Mouse (Mus musculus) left cerebral cortex, adult 11 months (tissue): ENCODE data around the gene Apc2.
A peak's percentile ranks its signal among the peaks of the same experiment; 100 is the strongest.

Experiments used
- DNase-seq: peaks from one replicate; pipeline ENCODE4 v3.0.0; 2022; ENCODE audit warnings: low spot score

The Apc2 gene

DNA sequence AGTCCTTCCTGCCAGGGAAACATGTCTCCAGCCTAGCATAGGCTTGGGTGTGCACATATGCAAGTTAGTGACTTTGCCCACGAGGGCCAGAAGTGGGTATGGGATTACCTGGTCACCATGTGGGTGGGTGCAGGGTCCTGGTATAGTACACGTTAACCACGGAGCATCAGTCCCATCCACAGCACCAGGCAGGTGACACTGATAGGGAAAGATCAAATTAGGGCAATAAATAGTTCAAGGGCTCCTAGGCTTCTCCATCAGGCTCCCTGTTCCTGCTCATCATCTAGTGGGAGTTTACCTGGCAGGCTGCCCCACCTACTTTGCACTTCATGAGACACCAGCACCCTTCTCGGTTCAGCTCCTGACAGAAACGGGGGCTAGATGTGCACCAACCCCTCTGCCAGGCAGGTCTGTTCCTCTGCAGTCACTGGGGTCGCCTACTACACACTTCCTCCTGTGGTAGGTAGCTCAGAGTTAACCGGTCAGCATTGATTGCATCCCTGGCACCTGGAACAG, 931 bp upstream of the Apc2 start:
- DNase-seq = no peak

DNA sequence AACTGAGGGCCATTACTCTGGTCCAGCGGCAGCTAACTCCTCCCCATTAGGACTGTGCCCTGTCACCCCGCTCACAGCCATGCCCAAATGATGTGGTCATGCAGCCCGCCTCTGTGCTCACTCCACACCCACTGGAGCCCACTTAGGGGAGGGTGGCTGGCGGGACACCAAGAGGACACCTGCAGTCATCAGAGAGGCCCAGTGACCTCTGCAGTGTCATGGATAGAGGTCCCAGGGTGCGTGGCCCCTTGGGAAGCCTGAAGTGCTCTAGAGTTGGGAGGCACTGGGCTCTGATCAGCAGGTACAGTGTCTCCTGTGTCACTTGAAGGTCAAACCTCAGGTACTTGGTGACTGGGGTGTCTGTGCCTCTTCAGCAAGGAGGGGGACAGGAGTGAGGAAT, 1.0 kb downstream of the Apc2 start:
- DNase-seq = no peak

DNA sequence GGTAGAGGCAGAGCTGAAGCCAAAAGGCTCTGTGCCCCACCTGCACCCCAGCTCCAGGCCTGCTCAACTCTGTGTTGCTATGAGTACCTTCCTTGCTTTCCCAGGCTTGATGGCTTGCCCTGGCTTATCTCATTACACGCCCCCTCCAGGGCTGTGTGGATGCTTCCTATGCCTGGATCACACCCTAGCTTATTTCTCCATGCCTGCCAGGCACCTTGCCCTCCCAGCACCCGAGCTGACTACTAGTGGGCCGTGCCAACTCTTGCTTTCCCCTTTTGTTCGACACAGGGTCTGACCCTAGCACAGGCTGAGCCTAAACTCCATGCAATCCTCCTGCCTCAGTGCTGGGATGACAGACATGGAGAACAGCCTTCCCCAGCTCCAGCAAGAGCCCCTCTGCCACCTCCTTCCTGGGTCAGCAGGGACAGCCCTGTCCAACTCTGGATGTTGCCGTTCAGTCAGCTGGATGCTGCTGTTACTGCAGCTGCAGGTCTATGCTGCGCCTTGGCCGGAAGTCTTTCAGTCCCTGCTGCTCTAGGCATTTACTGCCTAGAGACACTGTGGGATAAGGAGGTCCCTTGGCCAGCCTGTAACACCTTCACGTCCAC, 1.9 kb downstream of the Apc2 start:
- DNase-seq = no peak

- peak; percentile 80 for DNase-seq
Measured at GRCm38 (mm10) chr10:80298571-80299281, 2.9 kb downstream of the Apc2 start.

- no peak for DNase-seq
Measured at GRCm38 (mm10) chr10:80299301-80299700, 3.5 kb downstream of the Apc2 start.

DNA sequence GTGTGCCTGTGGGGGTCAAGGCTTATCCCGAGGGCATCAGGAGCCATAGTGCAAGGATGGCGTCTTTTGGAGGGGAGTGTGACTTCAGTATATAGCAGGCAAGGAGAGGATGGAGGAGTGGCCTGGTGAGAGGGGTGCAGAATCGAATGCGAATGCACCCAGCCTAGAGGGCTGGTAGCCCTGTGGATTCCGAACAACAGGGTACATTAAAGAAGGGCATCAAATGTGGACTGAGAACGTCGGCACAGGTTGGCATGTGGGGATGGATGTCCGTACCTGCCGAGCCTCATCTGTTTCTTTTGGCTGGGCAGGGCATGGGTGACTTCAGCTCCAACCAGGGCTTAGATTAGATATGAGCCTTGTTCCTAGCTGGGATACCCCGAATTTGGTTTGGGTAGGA, 4.0 kb downstream of the Apc2 start:
- DNase-seq = no peak

DNA sequence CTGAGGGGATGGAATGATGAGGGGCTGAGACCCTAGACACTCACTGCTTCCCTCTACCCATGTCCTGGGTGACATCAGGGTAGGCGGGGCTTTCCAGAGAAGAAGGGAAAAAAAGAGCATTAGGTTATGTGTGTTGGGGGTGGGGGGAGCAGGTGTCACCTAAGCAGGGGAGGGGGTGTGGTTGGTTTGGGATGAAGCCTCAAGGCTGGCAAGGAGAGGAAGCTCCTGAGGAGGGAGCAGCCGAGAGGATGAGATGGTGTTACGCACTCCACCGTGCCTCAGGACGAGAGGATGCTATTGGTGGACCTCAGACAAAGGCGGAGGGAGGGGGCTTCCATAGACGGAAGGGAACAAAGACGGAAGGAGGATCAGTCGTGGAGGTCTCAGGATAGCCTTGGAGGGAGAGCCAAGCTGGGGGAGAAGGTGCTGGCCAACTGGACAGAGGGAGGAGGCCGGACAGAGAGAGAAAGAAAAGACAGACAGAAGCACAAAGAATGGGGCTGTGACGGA, 5.0 kb downstream of the Apc2 start:
- no peak for DNase-seq

- DNase-seq = no peak
Measured at GRCm38 (mm10) chr10:80301256-80302081, 5.7 kb downstream of the Apc2 start.

DNA sequence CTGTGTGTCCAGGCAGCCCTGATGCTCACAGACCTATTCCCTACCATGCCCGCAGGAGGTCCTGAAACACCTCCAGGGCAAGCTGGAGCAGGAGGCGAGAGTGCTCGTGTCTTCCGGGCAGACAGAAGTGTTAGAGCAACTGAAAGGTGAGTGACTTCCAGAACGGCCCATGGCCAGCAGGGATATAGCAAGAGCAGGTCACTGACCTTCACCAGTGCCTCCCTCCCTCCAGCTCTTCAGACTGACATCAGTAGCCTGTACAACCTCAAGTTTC, 6.2 kb downstream of the Apc2 start:
- DNase-seq = no peak

GRCm38 (mm10) chr10:80302471-80302881, 6.7 kb downstream of the Apc2 start:
- peak; percentile 67 for DNase-seq

DNA sequence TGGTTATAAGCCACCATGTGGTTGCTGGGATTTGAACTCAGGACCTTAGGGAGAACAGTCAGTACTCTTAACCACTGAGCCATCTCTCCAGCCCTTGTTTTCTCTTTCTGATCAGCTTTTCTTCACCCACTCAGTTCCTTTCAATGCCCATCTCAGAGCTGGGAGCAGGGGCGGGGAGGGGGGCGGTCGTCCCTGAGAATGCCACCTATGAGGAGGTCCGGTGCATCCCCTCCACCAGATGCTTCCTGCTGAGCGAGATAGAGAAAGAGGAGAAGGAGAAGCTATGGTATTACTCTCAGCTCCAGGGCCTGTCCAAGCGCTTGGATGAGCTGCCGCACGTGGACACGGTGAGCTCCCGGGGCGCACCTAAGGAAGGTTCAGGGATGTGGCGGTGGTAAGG, 8.7 kb downstream of the Apc2 start:
- no peak for DNase-seq

GRCm38 (mm10) chr10:80304862-80305261, 9.1 kb downstream of the Apc2 start:
- no peak for DNase-seq

DNA sequence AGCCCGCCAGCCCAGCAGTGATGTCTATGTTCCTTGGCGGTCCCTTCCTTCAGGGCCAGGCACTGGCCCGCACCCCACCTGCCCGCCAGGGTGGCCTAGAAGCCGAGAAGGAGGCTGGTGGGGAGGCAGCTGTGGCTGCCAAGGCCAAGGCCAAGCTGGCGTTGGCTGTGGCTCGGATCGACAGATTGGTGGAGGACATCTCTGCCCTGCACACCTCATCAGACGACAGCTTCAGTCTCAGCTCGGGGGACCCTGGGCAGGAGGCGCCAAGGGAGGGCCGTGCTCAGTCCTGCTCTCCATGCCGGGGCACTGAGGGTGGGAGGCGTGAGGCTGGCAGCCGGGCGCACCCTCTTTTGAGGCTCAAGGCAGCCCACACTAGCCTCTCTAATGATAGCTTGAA, 15.8 kb downstream of the Apc2 start:
- no peak for DNase-seq

- no peak for DNase-seq
Measured at GRCm38 (mm10) chr10:80312586-80313504, 17.1 kb downstream of the Apc2 start.

DNA sequence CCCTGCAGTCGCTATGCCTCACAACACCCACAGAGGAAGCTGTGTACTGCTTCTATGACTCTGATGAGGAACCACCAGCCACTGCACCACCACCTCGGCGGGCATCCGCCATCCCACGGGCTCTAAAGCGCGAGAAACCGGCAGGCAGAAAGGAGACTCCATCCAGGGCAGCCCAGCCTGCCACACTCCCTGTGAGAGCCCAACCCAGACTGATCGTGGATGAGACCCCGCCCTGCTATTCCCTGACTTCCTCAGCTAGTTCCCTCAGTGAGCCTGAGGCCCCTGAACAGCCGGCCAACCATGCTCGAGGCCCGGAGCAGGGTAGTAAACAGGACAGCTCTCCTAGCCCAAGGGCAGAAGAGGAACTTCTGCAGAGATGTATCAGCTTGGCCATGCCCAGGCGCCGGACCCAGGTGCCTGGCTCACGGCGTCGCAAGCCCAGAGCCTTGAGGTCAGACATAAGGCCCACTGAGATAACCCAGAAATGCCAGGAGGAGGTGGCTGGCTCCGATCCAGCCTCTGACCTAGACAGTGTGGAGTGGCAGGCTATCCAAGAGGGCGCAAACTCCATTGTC, 17.9 kb downstream of the Apc2 start:
- no peak for DNase-seq

- no peak for DNase-seq
Measured at GRCm38 (mm10) chr10:80314494-80315001, 18.8 kb downstream of the Apc2 start.

- no peak for DNase-seq
Measured at GRCm38 (mm10) chr10:80315315-80315714, 19.5 kb downstream of the Apc2 start.

DNA sequence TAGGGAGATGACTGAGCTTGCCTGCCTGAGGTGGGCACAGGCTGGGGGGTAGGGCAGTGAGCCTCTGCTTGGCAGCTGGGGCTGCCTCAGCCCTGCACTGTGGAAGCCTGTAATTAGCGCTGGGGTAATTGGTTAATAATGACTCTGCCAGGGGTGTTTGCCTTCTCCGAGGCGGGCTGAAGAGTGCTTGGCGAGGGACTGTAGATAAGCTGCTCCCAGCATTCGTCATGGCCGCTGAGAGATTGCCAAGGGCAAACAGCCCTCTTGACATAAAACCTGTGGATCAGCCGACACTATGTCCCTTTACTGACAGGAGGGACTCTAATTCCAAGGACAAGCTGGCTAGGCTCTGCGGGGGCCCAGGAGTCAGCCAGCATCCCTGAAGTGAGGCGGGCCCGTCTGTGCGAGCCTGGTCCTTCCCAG, 20.6 kb downstream of the Apc2 start:
- DNase-seq = no peak

DNA sequence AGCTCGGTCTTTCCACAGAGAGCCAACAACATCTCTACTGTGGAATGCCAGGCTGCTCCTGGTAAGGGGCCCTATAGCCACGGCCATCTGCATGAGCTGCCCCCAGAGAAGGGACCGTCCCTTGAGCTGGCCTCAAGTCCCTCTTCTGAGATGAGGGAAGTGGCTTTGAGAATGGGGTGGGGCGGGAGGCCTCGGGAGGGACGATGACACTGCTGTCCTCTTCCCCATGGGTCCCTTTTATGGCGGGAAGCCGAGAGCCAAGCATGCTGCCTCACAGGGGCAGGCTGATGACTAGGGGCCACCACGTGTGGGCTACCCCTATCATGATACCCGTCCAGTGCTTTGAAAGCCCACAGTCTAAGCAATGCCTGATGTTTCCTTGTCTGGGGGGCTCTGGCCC, 21.2 kb downstream of the Apc2 start:
- DNase-seq = no peak

- DNase-seq = peak; percentile 87
Measured at GRCm38 (mm10) chr10:80320340-80320760, 24.6 kb downstream of the Apc2 start, which contains the start of gene 2310011J03Rik. Gene 2310011J03Rik (minus strand): TSS chr10:80320537.
